Mouse (Mus musculus) urinary bladder, postnatal 25 days (tissue): ENCODE results near the gene Exoc6b.

Source experiments
- DNase-seq: peaks from one replicate; pipeline ENCODE4 v3.0.0; 2022; ENCODE audit warnings: low spot score

The Exoc6b gene

GRCm38 (mm10) chr6:84976563-84976971, 92.7 kb downstream of the Exoc6b start:
- no peak for DNase-seq

GRCm38 (mm10) chr6:84968531-84968930, 100.8 kb downstream of the Exoc6b start:
- DNase-seq = no peak

- no peak for DNase-seq
Measured at GRCm38 (mm10) chr6:84964729-84965415, 104.4 kb downstream of the Exoc6b start.

GRCm38 (mm10) chr6:84963044-84963443, 106.3 kb downstream of the Exoc6b start:
- no peak for DNase-seq

GRCm38 (mm10) chr6:84961763-84962162, 107.5 kb downstream of the Exoc6b start:
- no peak for DNase-seq

- no peak for DNase-seq
Measured at GRCm38 (mm10) chr6:84959520-84959919, 109.8 kb downstream of the Exoc6b start.

- no peak for DNase-seq
Measured at GRCm38 (mm10) chr6:84951621-84952020, 117.7 kb downstream of the Exoc6b start.

GRCm38 (mm10) chr6:84946569-84946968, 122.7 kb downstream of the Exoc6b start:
- no peak for DNase-seq

GRCm38 (mm10) chr6:84946106-84946505, 123.2 kb downstream of the Exoc6b start:
- no peak for DNase-seq

GRCm38 (mm10) chr6:84932953-84933921, 136.1 kb downstream of the Exoc6b start:
- no peak for DNase-seq

- DNase-seq = no peak
Measured at GRCm38 (mm10) chr6:84931051-84931450, 138.3 kb downstream of the Exoc6b start.

- DNase-seq = no peak
Measured at GRCm38 (mm10) chr6:84926066-84926465, 143.2 kb downstream of the Exoc6b start.

- no peak for DNase-seq
Measured at GRCm38 (mm10) chr6:84923760-84924221, 145.5 kb downstream of the Exoc6b start.

- DNase-seq = peak; percentile 36
Measured at GRCm38 (mm10) chr6:84916291-84916690, 153.0 kb downstream of the Exoc6b start.

- no peak for DNase-seq
Measured at GRCm38 (mm10) chr6:84912434-84912833, 156.9 kb downstream of the Exoc6b start.

- DNase-seq = no peak
Measured at GRCm38 (mm10) chr6:84899002-84899774, 170.1 kb downstream of the Exoc6b start.

- no peak for DNase-seq
Measured at GRCm38 (mm10) chr6:84893773-84894095, 175.6 kb downstream of the Exoc6b start.

GRCm38 (mm10) chr6:84892926-84893772, 176.2 kb downstream of the Exoc6b start:
- DNase-seq = no peak

- DNase-seq = no peak
Measured at GRCm38 (mm10) chr6:84886551-84886950, 182.8 kb downstream of the Exoc6b start.

- no peak for DNase-seq
Measured at GRCm38 (mm10) chr6:84885080-84885479, 184.2 kb downstream of the Exoc6b start.

- no peak for DNase-seq
Measured at GRCm38 (mm10) chr6:84883720-84884119, 185.6 kb downstream of the Exoc6b start.
